Mouse (Mus musculus) leukemia stem cell, adult 10-12 weeks (primary cell): Measurements from ENCODE around the gene Gm17545. TPM values are rescaled to one million over a fixed set of nuclear protein-coding genes. Genes with fewer than 3 reads are reported as not detected.

Experiments
- polyA plus RNA-seq: library from polyadenylated mRNA; stranded (reverse); fragments of >175 nt; gene quantifications from 2 replicates; pipeline ENCODE4 v1.2.3, GENCODE M21; 2012; ENCODE audit warnings: low replicate concordance

Gene Gm17545
- not detected in 2 replicates for polyA plus RNA-seq

GRCm38 (mm10) chr9:22453990-22454389 lies at the start of gene Gm17545:
Gene Gm17545, plus strand, starts transcription at chr9:22454290.

GRCm38 (mm10) chr9:22411002-22411857 lies 42.9 kb upstream of the Gm17545 start, which contains the start of gene 9530077C05Rik:
Gene 9530077C05Rik, plus strand, starts transcription at chr9:22411513.

GRCm38 (mm10) chr9:22469643-22470042 lies 15.6 kb downstream of the Gm17545 start, which contains the start of gene Rp9:
Gene Rp9, minus strand, starts transcription at chr9:22469743.

GRCm38 (mm10) chr9:22475424-22475868 lies 21.4 kb downstream of the Gm17545 start, which contains the start of gene Bbs9:
Gene Bbs9, plus strand, starts transcription at chr9:22475715.

Other genes with a start within 250 kb of the Gm17545 start
- gene Zfp809, start 228.6 kb upstream of the Gm17545 start, polyA plus RNA-seq: 4.1 and 5.4 TPM in 2 replicates
- gene Zfp599, start 194.4 kb upstream of the Gm17545 start, polyA plus RNA-seq: 0.12 and 0.36 TPM in 2 replicates
- gene Zfp810, start 146.6 kb upstream of the Gm17545 start, polyA plus RNA-seq: 2.2 and 2.7 TPM in 2 replicates
- 5.3 and 11.7 TPM in 2 replicates for gene Anln, start 65.1 kb upstream of the Gm17545 start, polyA plus RNA-seq
- gene 9530077C05Rik, start 42.8 kb upstream of the Gm17545 start, polyA plus RNA-seq: 0.08 and 2.5 TPM in 2 replicates
- gene Rp9, start 15.5 kb downstream of the Gm17545 start, polyA plus RNA-seq: 46.2 and 58.8 TPM in 2 replicates
- 0.99 and 1.3 TPM in 2 replicates for gene Bbs9, start 21.4 kb downstream of the Gm17545 start, polyA plus RNA-seq